Mouse (Mus musculus): ENCODE measurements around the gene Scel.

GRCm38 (mm10) chr14:103626100-103626499, 113.0 kb downstream of the Scel start:
- no peak for TF ChIP-seq POLR2A (IDR thresholded peaks at IDR 0.05; ENCODE audit: insufficient read length, low read depth)
- TF ChIP-seq E2F4 (IDR thresholded peaks at IDR 0.05; ENCODE audit: insufficient read depth) = no peak
- TF ChIP-seq USF1 (IDR thresholded peaks at IDR 0.05; ENCODE audit: low read depth) = no peak
- no peak for TF ChIP-seq MYOG (IDR thresholded peaks at IDR 0.05; ENCODE audit: control insufficient read depth in 1 of 3, insufficient read depth in 1 of 3, insufficient read length in 2 of 3, low read depth in 2 of 3)
- no peak for TF ChIP-seq POLR2AphosphoS2 (IDR thresholded peaks at IDR 0.05; ENCODE audit: insufficient read length, low read depth)
- no peak for TF ChIP-seq TCF12 (IDR thresholded peaks at IDR 0.05; ENCODE audit: insufficient read depth, poor library complexity, severe bottlenecking)
- no peak for TF ChIP-seq MYOD1 (IDR thresholded peaks at IDR 0.05; ENCODE audit: control insufficient read depth in 1 of 3, insufficient read length in 2 of 3, low read depth in 2 of 3)
- TF ChIP-seq TCF3 (IDR thresholded peaks at IDR 0.05; ENCODE audit: insufficient read length, low read depth) = no peak
- TF ChIP-seq CEBPB (IDR thresholded peaks at IDR 0.05; ENCODE audit: insufficient read depth, poor library complexity, severe bottlenecking) = no peak
